Mouse (Mus musculus) C2C12 (cell line): Measurements from ENCODE around the gene Ogfr. TPM values are rescaled to one million over a fixed set of nuclear protein-coding genes. Genes with fewer than 3 reads are reported as not detected.

Experiments used
- H3K27me3 ChIP-seq: one replicate; pipeline ENCODE4 v1.6.1; 2011; ENCODE audit not compliant: control insufficient read depth, insufficient read depth, insufficient read length
- H3K36me3 ChIP-seq: one replicate; pipeline ENCODE4 v1.6.1; 2011; ENCODE audit not compliant: control insufficient read depth, insufficient read depth
- H3K4me3 ChIP-seq: one replicate; pipeline ENCODE4 v1.5.1; 2011; ENCODE audit warnings: mild to moderate bottlenecking, control low read depth; ENCODE audit not compliant: poor library complexity, insufficient read depth, severe bottlenecking
- H3K79me2 ChIP-seq: one replicate; pipeline ENCODE4 v1.6.1; 2011; ENCODE audit not compliant: control insufficient read depth, insufficient read depth
- H3K79me3 ChIP-seq: one replicate; pipeline ENCODE4 v1.6.1; 2011; ENCODE audit warnings: low read depth, control low read depth
- H3ac ChIP-seq: one replicate; pipeline ENCODE3; 2011; ENCODE audit warnings: low read depth; ENCODE audit not compliant: control insufficient read depth, insufficient read length
- CEBPB ChIP-seq: IDR thresholded peaks from one replicate; pipeline ENCODE4 v1.6.1; 2011; ENCODE audit warnings: low read depth, mild to moderate bottlenecking, control low read depth, moderate library complexity
- CTCF ChIP-seq: IDR thresholded peaks from one replicate; pipeline ENCODE4 v1.5.1; 2011; ENCODE audit not compliant: control insufficient read depth, insufficient read depth, insufficient read length
- FOSL1 ChIP-seq: IDR thresholded peaks from one replicate; pipeline ENCODE4 v1.8.0; 2011; ENCODE audit warnings: mild to moderate bottlenecking, low read length; ENCODE audit not compliant: poor library complexity, insufficient read depth, severe bottlenecking
- MAX ChIP-seq: IDR thresholded peaks from one replicate; pipeline ENCODE4 v1.6.1; 2011; ENCODE audit warnings: mild to moderate bottlenecking, control low read depth
- MYOD1 ChIP-seq: IDR thresholded peaks from one replicate; pipeline ENCODE4 v1.6.1; 2011; ENCODE audit warnings: low read depth; ENCODE audit not compliant: control insufficient read depth, insufficient read length
- MYOG ChIP-seq: IDR thresholded peaks from one replicate; pipeline ENCODE4 v1.6.1; 2011; ENCODE audit not compliant: control insufficient read depth, insufficient read length; ENCODE audit errors: extremely low read depth
- USF1 ChIP-seq: IDR thresholded peaks from one replicate; pipeline ENCODE4 v1.6.1; 2011; ENCODE audit warnings: low read depth, mild to moderate bottlenecking, control low read depth, moderate library complexity
- polyA plus RNA-seq: library from polyadenylated mRNA; unstranded; fragments of >200 nt; fragmentation: generic; extraction: Trizol; gene quantifications from one replicate; pipeline ENCODE4 v1.2.1, GENCODE M21; 2012; ENCODE audit warnings: missing spikeins

Gene Ogfr
- polyA plus RNA-seq, 1 experiment: 61.5 TPM

DNA sequence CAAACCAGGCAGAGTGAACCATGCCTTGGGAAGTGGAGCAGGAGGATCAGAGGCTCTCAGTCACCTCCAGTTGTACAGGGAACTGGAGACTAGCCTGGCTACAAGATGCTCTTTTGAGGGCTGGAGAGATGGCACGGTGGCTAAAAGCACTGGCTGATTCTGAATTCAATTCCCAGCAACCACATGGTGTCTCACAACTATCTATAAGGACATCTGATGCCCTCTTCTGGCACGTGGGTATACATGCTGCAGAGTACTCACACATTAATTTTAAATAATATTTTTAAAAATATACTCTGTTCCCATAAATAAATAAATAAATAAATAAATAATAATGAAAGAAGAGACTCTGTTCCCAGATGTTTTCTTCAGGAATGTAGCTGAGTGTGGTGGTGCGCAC lies 33.8 kb upstream of the Ogfr start:
- no peak overlapping the region for H3ac ChIP-seq
- no peaks in the 10 kb centered on the region for H3K79me3 ChIP-seq
- H3K36me3 ChIP-seq: no peaks in the 10 kb centered on the region
- peaks cover 27% of the 10 kb centered on the region for H3K27me3 ChIP-seq
- H3K4me3 ChIP-seq: no peak overlapping the region
- TF ChIP-seq CTCF (peak; percentile 2), MYOD1 (no peak), FOSL1 (no peak)
- H3K79me2 ChIP-seq: no peaks in the 10 kb centered on the region

DNA sequence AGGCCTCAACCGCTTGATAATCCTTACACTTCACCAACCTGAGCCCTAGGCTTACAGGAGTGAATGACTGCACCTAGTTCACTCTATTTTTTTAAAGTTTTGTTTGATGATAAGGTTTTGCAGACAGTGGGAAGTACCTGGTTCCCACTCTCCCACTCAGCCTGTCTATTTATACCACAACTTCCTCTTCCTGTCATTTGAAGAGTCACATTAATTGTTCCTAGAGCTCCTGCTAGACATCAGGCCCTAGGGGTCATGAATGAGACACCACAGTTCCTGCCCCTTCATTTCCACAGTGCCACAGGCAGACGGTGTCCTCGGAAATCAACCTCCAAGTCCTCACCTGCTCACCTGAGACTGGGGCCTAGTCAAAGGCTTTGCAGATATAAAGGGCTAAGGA lies 32.6 kb upstream of the Ogfr start:
- Histone ChIP-seq H3K4me3 (no peak overlapping the region), H3ac (no peak overlapping the region), H3K79me2 (no peaks in the 10 kb centered on the region), H3K79me3 (no peaks in the 10 kb centered on the region), H3K36me3 (no peaks in the 10 kb centered on the region), H3K27me3 (peaks cover 14% of the 10 kb centered on the region)
- TF ChIP-seq FOSL1: no peak
- no peak for TF ChIP-seq MAX
- TF ChIP-seq CTCF: no peak
- TF ChIP-seq MYOG: no peak
- no peak for TF ChIP-seq MYOD1
- no peak for TF ChIP-seq CEBPB
- TF ChIP-seq USF1: no peak

- H3K79me2 ChIP-seq: no peaks in the 10 kb centered on the region
- H3K79me3 ChIP-seq: no peaks in the 10 kb centered on the region
- no peaks in the 10 kb centered on the region for H3K36me3 ChIP-seq
- H3K27me3 ChIP-seq: peaks cover 27% of the 10 kb centered on the region
- H3ac ChIP-seq: no peak overlapping the region
- no peak overlapping the region for H3K4me3 ChIP-seq
- TF ChIP-seq CEBPB: no peak
- TF ChIP-seq CTCF: no peak
- no peak for TF ChIP-seq MYOG
- TF ChIP-seq USF1: no peak
- TF ChIP-seq MAX: no peak
- no peak for TF ChIP-seq MYOD1
- no peak for TF ChIP-seq FOSL1
Measured at GRCm38 (mm10) chr2:180560245-180560644, 28.8 kb upstream of the Ogfr start.

DNA sequence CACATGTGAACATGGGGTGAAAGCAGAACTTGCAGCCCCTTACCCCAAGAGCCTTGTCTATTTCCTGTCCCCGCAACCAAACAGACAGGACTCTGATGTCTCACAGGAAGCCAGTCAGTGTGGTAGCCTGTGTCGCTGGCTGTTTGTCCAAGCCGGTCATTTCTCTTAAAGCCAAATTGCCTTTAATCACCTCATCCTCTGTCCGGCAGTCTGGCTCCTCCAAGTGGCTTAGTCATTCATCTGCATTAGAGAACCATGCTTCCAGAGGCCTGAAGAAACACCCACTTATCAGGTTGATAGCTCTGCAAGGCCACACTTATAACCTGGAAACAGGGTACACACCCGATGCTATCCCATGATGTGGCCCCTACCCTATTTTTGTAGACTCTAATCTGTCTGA lies 26.9 kb upstream of the Ogfr start:
- Histone ChIP-seq H3K79me3 (no peaks in the 10 kb centered on the region), H3K4me3 (no peak overlapping the region), H3K79me2 (no peaks in the 10 kb centered on the region), H3K36me3 (no peaks in the 10 kb centered on the region), H3ac (no peak overlapping the region), H3K27me3 (peaks cover 28% of the 10 kb centered on the region)
- TF ChIP-seq USF1 (no peak), FOSL1 (no peak), CTCF (no peak), CEBPB (no peak), MYOD1 (no peak), MAX (no peak), MYOG (no peak)

DNA sequence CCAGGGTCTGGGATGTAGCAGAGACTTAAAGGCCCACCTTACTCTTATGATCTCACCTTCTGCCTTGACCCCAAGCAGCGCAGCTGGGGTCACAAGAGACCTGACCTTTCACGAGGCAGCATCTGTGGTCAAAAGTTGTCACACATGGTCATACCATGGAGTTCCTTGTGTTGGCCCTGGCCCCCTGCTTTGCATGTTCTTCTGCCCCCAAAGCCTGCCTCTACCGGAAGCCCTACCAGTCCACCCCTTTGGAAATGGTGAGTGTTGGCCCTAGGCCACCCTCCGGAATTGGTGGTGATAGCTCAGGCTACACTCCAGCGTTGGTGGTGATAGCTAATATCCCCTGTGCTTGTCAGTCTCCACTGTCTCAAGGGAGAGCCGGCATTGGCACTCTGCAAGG lies 25.7 kb upstream of the Ogfr start:
- Histone ChIP-seq H3K79me2 (no peaks in the 10 kb centered on the region), H3K36me3 (no peaks in the 10 kb centered on the region), H3K4me3 (no peak overlapping the region), H3ac (no peak overlapping the region), H3K27me3 (peaks cover 30% of the 10 kb centered on the region), H3K79me3 (no peaks in the 10 kb centered on the region)
- no peak for TF ChIP-seq FOSL1
- TF ChIP-seq CTCF: no peak
- TF ChIP-seq CEBPB: no peak
- no peak for TF ChIP-seq MAX

DNA sequence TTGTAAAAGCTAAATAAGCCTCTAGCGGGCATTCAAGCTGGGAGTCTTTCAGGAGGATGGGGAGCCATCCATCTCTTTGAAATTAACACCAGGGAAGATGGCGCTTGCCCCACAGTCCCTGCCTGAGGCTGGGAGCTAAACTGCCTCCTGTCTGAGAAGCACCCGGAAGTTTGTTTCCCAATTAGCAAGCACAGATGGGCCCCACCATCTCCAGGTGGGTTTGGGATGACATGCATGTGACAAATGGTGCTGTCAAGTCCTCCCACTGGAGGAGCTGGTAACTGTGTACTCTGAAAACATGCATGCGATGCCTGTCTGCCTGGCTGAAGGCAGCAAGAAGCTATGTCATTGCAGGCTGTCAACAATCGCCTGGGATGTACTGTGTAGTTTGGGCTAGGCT lies 25.2 kb upstream of the Ogfr start:
- Histone ChIP-seq H3K4me3 (no peak overlapping the region), H3K36me3 (no peaks in the 10 kb centered on the region), H3K79me3 (no peaks in the 10 kb centered on the region), H3K79me2 (no peaks in the 10 kb centered on the region), H3ac (no peak overlapping the region), H3K27me3 (peaks cover 35% of the 10 kb centered on the region)
- no peak for TF ChIP-seq MAX
- no peak for TF ChIP-seq USF1
- TF ChIP-seq MYOG: no peak
